8 mouse cellular contexts compared by ENCODE assay signal in genomic region chr12:16828505-16828904, GRCm38 (mm10). TPM values are rescaled to one million over a fixed set of nuclear protein-coding genes. Genes with fewer than 3 reads are reported as not detected.
DNase-seq lines count a peak whose midpoint lies in the region; ATAC-seq and TF ChIP-seq lines count a peak whose summit lies in the region.

No protein-coding gene starts in this region.

- TF ChIP-seq POLR2A in olfactory bulb, adult 2 months (IDR thresholded peaks at IDR 0.05; ENCODE audit: insufficient read depth, low read depth, low read length) = no peak

- TF ChIP-seq CTCF in left cerebral cortex, adult 2 months (IDR thresholded peaks at IDR 0.05) = peak; percentile 49
- peak; percentile 79 for TF ChIP-seq CTCF in layer of hippocampus, adult 2 months (conservative IDR thresholded peaks at IDR 0.05)
- 0 out of 2 replicates have a peak, but pooled peaks have one; percentile 18 for TF ChIP-seq CTCF in olfactory bulb, adult 2 months (IDR thresholded peaks at IDR 0.05; ENCODE audit: insufficient read depth, low read depth, low read length)

- no peak overlapping the region for H3K27ac ChIP-seq in left cerebral cortex, adult 2 months
- no peak overlapping the region for H3K27ac ChIP-seq in heart, embryonic 13.5 days (replicated peaks)
- H3K27ac ChIP-seq in layer of hippocampus, adult 2 months = no peak overlapping the region
- H3K27ac ChIP-seq in olfactory bulb, adult 2 months (ENCODE audit: insufficient read depth, low read depth, low read length) = no peak overlapping the region

- intact Hi-C loops in left cerebral cortex, adult 2 months (cut with DNase I) = loop anchor here (5.0 kb wide), 2 partner anchors 129 to 184 kb away; partner anchors contain the start of gene 2410004P03Rik

- H3K4me2 ChIP-seq in heart, embryonic 13.5 days = no peak overlapping the region

- peak; percentile 14; the same call in 1 of the 2 replicates for ATAC-seq in heart, embryonic 13.5 days (ENCODE audit: extremely low read depth, insufficient number of reproducible peaks, low FRiP score, low TSS enrichment)

- H3K4me3 ChIP-seq in left cerebral cortex, adult 2 months = no peak overlapping the region
- no peak overlapping the region for H3K4me3 ChIP-seq in heart, embryonic 13.5 days
- H3K4me3 ChIP-seq in layer of hippocampus, adult 2 months = no peak overlapping the region
- no peak overlapping the region for H3K4me3 ChIP-seq in olfactory bulb, adult 2 months (ENCODE audit: insufficient read depth, low read depth, low read length)

- no peaks in the 10 kb centered on the region for H3K4me1 ChIP-seq in heart, embryonic 13.5 days
- no peaks in the 10 kb centered on the region for H3K4me1 ChIP-seq in olfactory bulb, adult 2 months (ENCODE audit: control insufficient read depth, insufficient read depth, low read length)

- H3K36me3 ChIP-seq in heart, embryonic 13.5 days = peaks cover 50% of the 10 kb centered on the region

- no peak overlapping the region for H3K9ac ChIP-seq in heart, embryonic 13.5 days

- WGBS in heart, embryonic 13.5 days = 26% methylated on average over 6 of the region's 6 CpGs
- WGBS in olfactory bulb, adult 2 months = 74% methylated on average over 6 of the region's 6 CpGs

- DNase-seq in left cerebral cortex, adult 2 months (ENCODE audit: extremely low spot score in 1 of 2, low spot score in 2 of 2) = peak in 1 of 2 experiments; percentile 35
- no peak for DNase-seq in left cerebral cortex, adult 8-10 months (ENCODE audit: low spot score in 2 of 2)
- DNase-seq in adrenal gland, adult 2 months = peak; percentile 79
- peak; percentile 59 to 66 for DNase-seq in layer of hippocampus, adult 2 months (ENCODE audit: low spot score in 2 of 2)
- no peak for DNase-seq in thymus, postnatal 4 days
- DNase-seq in thymus, postnatal 36 days = no peak

- H3K27me3 ChIP-seq in heart, embryonic 13.5 days (replicated peaks) = no peaks in the 10 kb centered on the region

- no peaks in the 10 kb centered on the region for H3K9me3 ChIP-seq in heart, embryonic 13.5 days

RNA-seq across cellular contexts. Expression of gene E2f6, which starts 17.7 kb away (rescaled TPM):
- total RNA-seq in left cerebral cortex, adult 2 months (2021) = 10 to 100 TPM; 38.1 to 45.8 TPM
- total RNA-seq in left cerebral cortex, adult 8-10 months (2022) = 10 to 100 TPM; 32.1 to 36.6 (median 34.6) TPM
- total RNA-seq in adrenal gland, adult 2 months (2021) = 10 to 100 TPM; 35.9 to 46.1 TPM
- 16.4 and 18.6 TPM in 2 replicates for polyA plus RNA-seq in adrenal gland, adult 2 months (2012; rRNA removed)
- polyA plus RNA-seq in heart, embryonic 13.5 days (2015; fragmentation: Nextera tagmentation; extraction: Ambion mirVana) = 43.6 and 50.8 TPM in 2 replicates
- 10 to 100 TPM; 28.3 to 32.7 TPM for total RNA-seq in layer of hippocampus, adult 2 months (2021)
- polyA plus RNA-seq in olfactory bulb, adult 2 months (2012; ENCODE audit: insufficient read depth, insufficient read length, low replicate concordance, missing spikeins) = not detected in 2 replicates

RNA-seq across cellular contexts. Expression of gene Greb1, which starts 27.8 kb away (rescaled TPM):
- total RNA-seq in left cerebral cortex, adult 2 months (2021) = under 1 TPM; 0.96 to 0.97 TPM
- total RNA-seq in left cerebral cortex, adult 8-10 months (2022) = 1 to 10 TPM in 2 of 4 experiments, under 1 TPM in 2; 0.63 to 1.5 (median 1.2) TPM
- 10 to 100 TPM; 42.7 to 62.6 TPM for total RNA-seq in adrenal gland, adult 2 months (2021)
- 58.8 and 81.7 TPM in 2 replicates for polyA plus RNA-seq in adrenal gland, adult 2 months (2012; rRNA removed)
- polyA plus RNA-seq in heart, embryonic 13.5 days (2015; fragmentation: Nextera tagmentation; extraction: Ambion mirVana) = 0.44 and 1.1 TPM in 2 replicates
- total RNA-seq in layer of hippocampus, adult 2 months (2021) = under 1 TPM; 0.27 to 0.38 TPM
- polyA plus RNA-seq in olfactory bulb, adult 2 months (2012; ENCODE audit: insufficient read depth, insufficient read length, low replicate concordance, missing spikeins) = not detected in 2 replicates

Comparison
In these comparisons a context has a peak if more than half of its experiments do, and no peak if none do; other contexts are left out.
1. DNase-seq: peak in adrenal gland, adult 2 months (single experiment) and layer of hippocampus, adult 2 months (2 of 2); none in left cerebral cortex, adult 8-10 months (0 of 2), thymus, postnatal 4 days (single experiment) and thymus, postnatal 36 days (0 of 2).
2. CTCF ChIP-seq: peak in every context shown above with its lines; median percentile 79 in layer of hippocampus, adult 2 months; 49 in left cerebral cortex, adult 2 months; 18 in olfactory bulb, adult 2 months.
3. RNA of gene Greb1, which starts 27.8 kb away (total RNA-seq): 42.7 to 62.6 TPM in adrenal gland, adult 2 months; 0.63 to 1.5 TPM in left cerebral cortex, adult 8-10 months, 0.96 to 0.97 TPM in left cerebral cortex, adult 2 months and 0.27 to 0.38 TPM in layer of hippocampus, adult 2 months; every median in the first group is over 10 times any median in the second.